Mouse (Mus musculus): ENCODE data around the gene Prl2c3. TPM values are rescaled to one million over a fixed set of nuclear protein-coding genes. Genes with fewer than 3 reads are reported as not detected.
"Not testable (repeated sequence)": the region's sequence is repeated elsewhere in the genome, so short reads cannot be mapped to it uniquely, and the experiment has no call there.

Gene Prl2c3
- polyA plus RNA-seq (2014; fragmentation: Nextera tagmentation; extraction: Ambion mirVana) = 0.80 TPM in 1 of 2 replicates, not detected in the other

- H3K9ac ChIP-seq (ENCODE audit: low read depth, low read length); H3K27me3 ChIP-seq (ENCODE audit: control insufficient read depth, insufficient read depth, low read length); H3K27ac ChIP-seq (ENCODE audit: low read depth, low read length); H3K4me2 ChIP-seq; H3K4me1 ChIP-seq (ENCODE audit: control insufficient read depth, insufficient read depth, low read length); ATAC-seq (replicated peaks; ENCODE audit: insufficient number of reproducible peaks, low FRiP score, low TSS enrichment); H3K36me3 ChIP-seq (ENCODE audit: control insufficient read depth, insufficient read depth, low read length); H3K4me3 ChIP-seq (ENCODE audit: low read depth, low read length); H3K9me3 ChIP-seq (replicated peaks; ENCODE audit: control insufficient read depth, low read length): not testable (repeated sequence)
- 59% methylated on average over 3 of the region's 3 CpGs for WGBS (ENCODE audit: insufficient replicate concordance)
Measured at GRCm38 (mm10) chr13:12799979-12800378, at the start of gene Prl2c3. TSS of gene Prl2c3 (minus strand) at chr13:12800079.

GRCm38 (mm10) chr13:12848254-12848653 lies 48.4 kb upstream of the Prl2c3 start:
- not testable (repeated sequence) for H3K27me3 ChIP-seq (ENCODE audit: control insufficient read depth, insufficient read depth, low read length); H3K4me2 ChIP-seq; H3K9ac ChIP-seq (ENCODE audit: low read depth, low read length); H3K27ac ChIP-seq (ENCODE audit: low read depth, low read length); ATAC-seq (replicated peaks; ENCODE audit: insufficient number of reproducible peaks, low FRiP score, low TSS enrichment); H3K36me3 ChIP-seq (ENCODE audit: control insufficient read depth, insufficient read depth, low read length); H3K4me1 ChIP-seq (ENCODE audit: control insufficient read depth, insufficient read depth, low read length); H3K4me3 ChIP-seq (ENCODE audit: low read depth, low read length)
- 72% methylated on average over 4 of the region's 4 CpGs for WGBS (ENCODE audit: insufficient replicate concordance)
- peaks cover 23% of the 10 kb centered on the region for H3K9me3 ChIP-seq (replicated peaks; ENCODE audit: control insufficient read depth, low read length)

- not testable (repeated sequence) for H3K9ac ChIP-seq (ENCODE audit: low read depth, low read length); H3K4me1 ChIP-seq (ENCODE audit: control insufficient read depth, insufficient read depth, low read length); H3K4me3 ChIP-seq (ENCODE audit: low read depth, low read length); H3K27me3 ChIP-seq (ENCODE audit: control insufficient read depth, insufficient read depth, low read length); H3K4me2 ChIP-seq; H3K36me3 ChIP-seq (ENCODE audit: control insufficient read depth, insufficient read depth, low read length); H3K27ac ChIP-seq (ENCODE audit: low read depth, low read length)
- ATAC-seq (replicated peaks; ENCODE audit: insufficient number of reproducible peaks, low FRiP score, low TSS enrichment) = peak; percentile 36; the same call in 1 of the 2 replicates
- peaks cover 23% of the 10 kb centered on the region for H3K9me3 ChIP-seq (replicated peaks; ENCODE audit: control insufficient read depth, low read length)
- 80% methylated on average over 1 of the region's 1 CpGs for WGBS (ENCODE audit: insufficient replicate concordance)
Measured at GRCm38 (mm10) chr13:12844701-12845100, 44.8 kb upstream of the Prl2c3 start.

- H3K9me3 ChIP-seq (replicated peaks; ENCODE audit: control insufficient read depth, low read length) = peaks cover 13% of the 10 kb centered on the region; the same call in 1 of the 2 replicates
Measured at GRCm38 (mm10) chr13:12837546-12837945, 37.7 kb upstream of the Prl2c3 start.

GRCm38 (mm10) chr13:12831769-12832168 lies 31.9 kb upstream of the Prl2c3 start:
- Histone ChIP-seq H3K27me3 (ENCODE audit: control insufficient read depth, insufficient read depth, low read length) (no peaks in the 10 kb centered on the region), H3K9me3 (replicated peaks; ENCODE audit: control insufficient read depth, low read length) (peaks cover 24% of the 10 kb centered on the region), H3K4me1 (ENCODE audit: control insufficient read depth, insufficient read depth, low read length) (no peaks in the 10 kb centered on the region), H3K9ac (ENCODE audit: low read depth, low read length) (no peak overlapping the region), H3K27ac (ENCODE audit: low read depth, low read length) (no peak overlapping the region), H3K36me3 (ENCODE audit: control insufficient read depth, insufficient read depth, low read length) (no peaks in the 10 kb centered on the region), H3K4me3 (ENCODE audit: low read depth, low read length) (no peak overlapping the region), H3K4me2 (no peak overlapping the region)
- no peak for ATAC-seq (replicated peaks; ENCODE audit: insufficient number of reproducible peaks, low FRiP score, low TSS enrichment)
- 72% methylated on average over 2 of the region's 2 CpGs for WGBS (ENCODE audit: insufficient replicate concordance)

More at GRCm38 (mm10) chr13:12837546-12837945, 37.7 kb upstream of the Prl2c3 start:
- H3K36me3 ChIP-seq (ENCODE audit: control insufficient read depth, insufficient read depth, low read length); H3K4me3 ChIP-seq (ENCODE audit: low read depth, low read length); H3K27ac ChIP-seq (ENCODE audit: low read depth, low read length); H3K27me3 ChIP-seq (ENCODE audit: control insufficient read depth, insufficient read depth, low read length); H3K4me1 ChIP-seq (ENCODE audit: control insufficient read depth, insufficient read depth, low read length); H3K9ac ChIP-seq (ENCODE audit: low read depth, low read length); ATAC-seq (replicated peaks; ENCODE audit: insufficient number of reproducible peaks, low FRiP score, low TSS enrichment); H3K4me2 ChIP-seq: not testable (repeated sequence)
- WGBS (ENCODE audit: insufficient replicate concordance) = 72% methylated on average over 2 of the region's 2 CpGs

- Histone ChIP-seq H3K4me1 (ENCODE audit: control insufficient read depth, insufficient read depth, low read length) (no peaks in the 10 kb centered on the region), H3K27ac (ENCODE audit: low read depth, low read length) (no peak overlapping the region), H3K9me3 (replicated peaks; ENCODE audit: control insufficient read depth, low read length) (peaks cover 33% of the 10 kb centered on the region), H3K27me3 (ENCODE audit: control insufficient read depth, insufficient read depth, low read length) (no peaks in the 10 kb centered on the region), H3K4me2 (no peak overlapping the region), H3K36me3 (ENCODE audit: control insufficient read depth, insufficient read depth, low read length) (no peaks in the 10 kb centered on the region), H3K4me3 (ENCODE audit: low read depth, low read length) (no peak overlapping the region), H3K9ac (ENCODE audit: low read depth, low read length) (no peak overlapping the region)
- ATAC-seq (replicated peaks; ENCODE audit: insufficient number of reproducible peaks, low FRiP score, low TSS enrichment) = no peak
- 74% methylated on average over 5 of the region's 5 CpGs for WGBS (ENCODE audit: insufficient replicate concordance)
Measured at GRCm38 (mm10) chr13:12829031-12829430, 29.2 kb upstream of the Prl2c3 start.

- not testable (repeated sequence) for H3K36me3 ChIP-seq (ENCODE audit: control insufficient read depth, insufficient read depth, low read length); H3K4me3 ChIP-seq (ENCODE audit: low read depth, low read length); H3K4me2 ChIP-seq; H3K27me3 ChIP-seq (ENCODE audit: control insufficient read depth, insufficient read depth, low read length); H3K9ac ChIP-seq (ENCODE audit: low read depth, low read length); H3K4me1 ChIP-seq (ENCODE audit: control insufficient read depth, insufficient read depth, low read length); H3K27ac ChIP-seq (ENCODE audit: low read depth, low read length)
- ATAC-seq (replicated peaks; ENCODE audit: insufficient number of reproducible peaks, low FRiP score, low TSS enrichment) = peak; percentile 41; the same call in 1 of the 2 replicates
- H3K9me3 ChIP-seq (replicated peaks; ENCODE audit: control insufficient read depth, low read length) = peaks cover 21% of the 10 kb centered on the region
- 64% methylated on average over 4 of the region's 4 CpGs for WGBS (ENCODE audit: insufficient replicate concordance)
Measured at GRCm38 (mm10) chr13:12824500-12825176, 24.8 kb upstream of the Prl2c3 start.

GRCm38 (mm10) chr13:12813734-12814424 lies 14.0 kb upstream of the Prl2c3 start:
- not testable (repeated sequence) for H3K36me3 ChIP-seq (ENCODE audit: control insufficient read depth, insufficient read depth, low read length); H3K9ac ChIP-seq (ENCODE audit: low read depth, low read length); ATAC-seq (replicated peaks; ENCODE audit: insufficient number of reproducible peaks, low FRiP score, low TSS enrichment); H3K4me2 ChIP-seq; H3K9me3 ChIP-seq (replicated peaks; ENCODE audit: control insufficient read depth, low read length); H3K4me3 ChIP-seq (ENCODE audit: low read depth, low read length); H3K27me3 ChIP-seq (ENCODE audit: control insufficient read depth, insufficient read depth, low read length); H3K4me1 ChIP-seq (ENCODE audit: control insufficient read depth, insufficient read depth, low read length); H3K27ac ChIP-seq (ENCODE audit: low read depth, low read length)
- WGBS (ENCODE audit: insufficient replicate concordance) = 72% methylated on average over 5 of the region's 5 CpGs
